In the genomic region with DNA sequence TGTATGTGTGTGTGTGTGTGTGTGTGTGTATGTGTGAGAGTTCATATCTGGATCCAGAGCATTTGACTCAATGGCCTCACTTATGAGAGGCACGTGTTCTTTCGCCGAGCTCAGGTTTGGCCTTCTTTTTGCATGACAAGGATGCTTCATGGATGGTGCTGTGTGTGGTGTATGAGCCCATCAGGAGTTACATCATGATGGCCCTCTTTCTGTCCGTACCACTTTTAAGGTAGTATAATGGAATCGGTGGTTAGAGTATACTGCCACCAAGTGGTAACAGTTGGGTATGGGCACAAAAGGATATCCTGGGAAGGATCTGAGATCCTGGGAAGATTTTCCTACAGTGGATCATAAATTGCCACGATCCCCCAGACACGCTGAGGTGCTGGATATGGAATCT, we compare ENCODE assay signal across 9 mouse cellular contexts. TPM values are rescaled to one million over a fixed set of nuclear protein-coding genes. Genes with fewer than 3 reads are reported as not detected.
DNase-seq lines count a peak whose midpoint lies in the region; ATAC-seq lines count a peak whose summit lies in the region.
"Had no signal": no experiment of that assay in that cellular context is flagged by ENCODE, and none has a peak within 500 bp of the region (broad histone marks: within the 10 kb centered on the region; RNA-seq: fewer than 3 reads in every experiment).

No protein-coding gene starts in this region.

- H3K9me3 ChIP-seq in intestine, embryonic 14.5 days (ENCODE audit: control insufficient read depth, low read length) = no peaks in the 10 kb centered on the region
- H3K9me3 ChIP-seq in intestine, embryonic 15.5 days = no peaks in the 10 kb centered on the region
- H3K9me3 ChIP-seq in embryonic facial prominence, embryonic 10.5 days = no peaks in the 10 kb centered on the region

- DNase-seq in intestine, embryonic 14.5 days (ENCODE audit: low spot score) = peak; percentile 65
- peak; percentile 10 for DNase-seq in adrenal gland, adult 8-10 months
- DNase-seq in embryonic facial prominence, embryonic 10.5 days (ENCODE audit: low spot score) = peak; percentile 49
- DNase-seq in heart, postnatal 10 days = peak; percentile 48 to 61
- DNase-seq in layer of hippocampus, adult 8-10 months (ENCODE audit: low spot score in 2 of 2) = peak; percentile 54 to 65
- peak; percentile 72 for DNase-seq in lung, postnatal 10 days
- peak; percentile 34 for DNase-seq in right cerebral cortex, postnatal 25 days

- H3K9ac ChIP-seq in intestine, embryonic 14.5 days (ENCODE audit: low read length) = no peak overlapping the region
- H3K9ac ChIP-seq in intestine, embryonic 15.5 days = no peak overlapping the region

- intact Hi-C loops in heart, postnatal 10 days (cut with DNase I) = loop anchor here (1.0 to 5.0 kb wide), 2 partner anchors 119 to 225 kb away; no protein-coding TSS in a partner anchor

- no peak overlapping the region for H3K4me3 ChIP-seq in intestine, embryonic 14.5 days (ENCODE audit: low read depth, low read length)
- no peak overlapping the region for H3K4me3 ChIP-seq in intestine, embryonic 15.5 days (replicated peaks)
- H3K4me3 ChIP-seq in embryonic facial prominence, embryonic 10.5 days = no peak overlapping the region

- H3K4me2 ChIP-seq in intestine, embryonic 14.5 days (ENCODE audit: low read length) = no peak overlapping the region
- H3K4me2 ChIP-seq in intestine, embryonic 15.5 days (replicated peaks) = no peak overlapping the region

- H3K4me1 ChIP-seq in intestine, embryonic 14.5 days (replicated peaks; ENCODE audit: control insufficient read depth, insufficient read depth, low read length) = no peaks in the 10 kb centered on the region
- no peaks in the 10 kb centered on the region for H3K4me1 ChIP-seq in intestine, embryonic 15.5 days (replicated peaks)
- no peaks in the 10 kb centered on the region for H3K4me1 ChIP-seq in embryonic facial prominence, embryonic 10.5 days

- no peaks in the 10 kb centered on the region for H3K36me3 ChIP-seq in intestine, embryonic 14.5 days (ENCODE audit: control insufficient read depth, insufficient read depth, low read length)
- H3K36me3 ChIP-seq in intestine, embryonic 15.5 days = no peaks in the 10 kb centered on the region
- H3K36me3 ChIP-seq in embryonic facial prominence, embryonic 10.5 days (replicated peaks) = no peaks in the 10 kb centered on the region

- 0 out of 2 replicates have a peak, but pooled peaks have one; percentile 71 for ATAC-seq in intestine, embryonic 14.5 days (replicated peaks; ENCODE audit: low FRiP score, low TSS enrichment, low read depth)
- ATAC-seq in intestine, embryonic 15.5 days = no peak

- no peak overlapping the region for H3K27ac ChIP-seq in intestine, embryonic 14.5 days (ENCODE audit: low read depth)
- H3K27ac ChIP-seq in intestine, embryonic 15.5 days = no peak overlapping the region
- no peak overlapping the region for H3K27ac ChIP-seq in embryonic facial prominence, embryonic 10.5 days (replicated peaks)
- H3K27ac ChIP-seq: macrophage had no signal

- H3K27me3 ChIP-seq in intestine, embryonic 14.5 days (replicated peaks; ENCODE audit: control insufficient read depth, insufficient read depth, low read length) = no peaks in the 10 kb centered on the region
- H3K27me3 ChIP-seq in intestine, embryonic 15.5 days (replicated peaks) = no peaks in the 10 kb centered on the region
- H3K27me3 ChIP-seq in embryonic facial prominence, embryonic 10.5 days (replicated peaks; ENCODE audit: low read depth, poor library complexity, severe bottlenecking) = no peaks in the 10 kb centered on the region

- WGBS in intestine, embryonic 14.5 days = 9% methylated on average over 7 of the region's 7 CpGs
- WGBS in intestine, embryonic 15.5 days = 10% methylated on average over 7 of the region's 7 CpGs
- 14% methylated on average over 7 of the region's 7 CpGs for WGBS in embryonic facial prominence, embryonic 10.5 days

RNA-seq across cellular contexts. Expression of a gene that starts 8.1 kb away (rescaled TPM):
- 42.1 and 43.1 TPM in 2 replicates for polyA plus RNA-seq in intestine, embryonic 14.5 days (2014; fragmentation: Nextera tagmentation; extraction: Ambion mirVana)
- polyA plus RNA-seq in intestine, embryonic 15.5 days (2015; fragmentation: Nextera tagmentation; extraction: Ambion mirVana) = 37.0 and 42.9 TPM in 2 replicates
- total RNA-seq in adrenal gland, adult 8-10 months (2022) = 1 to 10 TPM in 2 of 4 experiments, under 1 TPM in 2; 0.35 to 1.5 (median 0.81) TPM
- polyA plus RNA-seq in embryonic facial prominence, embryonic 10.5 days (2016; fragmentation: Nextera tagmentation; extraction: Ambion mirVana) = 66.7 and 73.3 TPM in 2 replicates
- total RNA-seq in heart, postnatal 10 days (2021) = 1 to 10 TPM; 5.2 to 5.4 TPM
- 1 to 10 TPM in 1 of 4 experiments, under 1 TPM in 2, not detected in 1; 0.20 to 1.2 (median 0.29) TPM for total RNA-seq in layer of hippocampus, adult 8-10 months (2022)

RNA-seq across cellular contexts. Expression of a gene that starts 58.9 kb away (rescaled TPM):
- 26.2 and 31.0 TPM in 2 replicates for polyA plus RNA-seq in intestine, embryonic 14.5 days (2014; fragmentation: Nextera tagmentation; extraction: Ambion mirVana)
- polyA plus RNA-seq in intestine, embryonic 15.5 days (2015; fragmentation: Nextera tagmentation; extraction: Ambion mirVana) = 12.6 and 14.6 TPM in 2 replicates
- total RNA-seq in adrenal gland, adult 8-10 months (2022) = 10 to 100 TPM; 34.0 to 51.1 (median 40.4) TPM
- 34.1 and 34.8 TPM in 2 replicates for polyA plus RNA-seq in embryonic facial prominence, embryonic 10.5 days (2016; fragmentation: Nextera tagmentation; extraction: Ambion mirVana)
- 10 to 100 TPM; 47.4 to 48.8 TPM for total RNA-seq in heart, postnatal 10 days (2021)
- 10 to 100 TPM; 48.8 to 55.4 (median 50.9) TPM for total RNA-seq in layer of hippocampus, adult 8-10 months (2022)

Comparison
In these comparisons a context has a peak if more than half of its experiments do, and no peak if none do; other contexts are left out.
1. DNase-seq: peak in every context shown above with its lines; median percentile 72 in lung, postnatal 10 days; 65 in intestine, embryonic 14.5 days; 60 in layer of hippocampus, adult 8-10 months; 54 in heart, postnatal 10 days; 49 in embryonic facial prominence, embryonic 10.5 days; 34 in right cerebral cortex, postnatal 25 days; 10 in adrenal gland, adult 8-10 months.